Mouse (Mus musculus) lung, embryonic 16.5 days (tissue): ENCODE data around the gene 4930558K02Rik. TPM values are rescaled to one million over a fixed set of nuclear protein-coding genes. Genes with fewer than 3 reads are reported as not detected.

Source experiments
- ATAC-seq: fragments of 200-750 bp; cut with Nextera tagmentation; 2 replicates; pipeline ENCODE4 v1.8.0; 2017; ENCODE audit warnings: low read depth, mild to moderate bottlenecking, moderate library complexity
- H3K27ac ChIP-seq: fragments of 300-500 bp; sonication (generic); 2 replicates; pipeline ENCODE4 v1.5.1; 2014; ENCODE audit warnings: mild to moderate bottlenecking, control low read depth, low read length
- H3K27me3 ChIP-seq: fragments of 300-500 bp; sonication (generic); 2 replicates; pipeline ENCODE4 v1.6.1; 2014; ENCODE audit warnings: low read depth, low read length, mixed read lengths; ENCODE audit not compliant: control insufficient read depth, insufficient read depth
- H3K36me3 ChIP-seq: fragments of 300-500 bp; sonication (generic); 2 replicates; pipeline ENCODE4 v1.6.1; 2014; ENCODE audit warnings: low read length; ENCODE audit not compliant: control insufficient read depth, insufficient read depth
- H3K4me1 ChIP-seq: fragments of 300-500 bp; sonication (generic); replicated peaks from 2 replicates; pipeline ENCODE4 v1.6.1; 2014; ENCODE audit warnings: low read length, mixed read lengths; ENCODE audit not compliant: control insufficient read depth, insufficient read depth
- H3K4me2 ChIP-seq: fragments of 300-500 bp; sonication (generic); 2 replicates; pipeline ENCODE4 v1.6.1; 2014; ENCODE audit warnings: low read depth, low read length, control low read depth
- H3K4me3 ChIP-seq: fragments of 300-500 bp; sonication (generic); 2 replicates; pipeline ENCODE4 v1.5.1; 2014; ENCODE audit warnings: mild to moderate bottlenecking, low read length, control low read depth
- H3K9ac ChIP-seq: fragments of 300-500 bp; sonication (generic); 2 replicates; pipeline ENCODE4 v1.6.1; 2014; ENCODE audit warnings: low read length, control low read depth
- H3K9me3 ChIP-seq: fragments of 300-500 bp; sonication (generic); 2 replicates; pipeline ENCODE4 v1.6.1; 2016; ENCODE audit warnings: low read length; ENCODE audit not compliant: control insufficient read depth
- WGBS: fragments of 180-500 bp; shearing (Covaris S2); extraction: QIAGEN DNeasy Blood & Tissue Kit; methylation state at CpG from one replicate; pipeline ENCODE4 v1.1.7; 2014; 5-methylcytosine and 5-hydroxymethylcytosine counted together
- polyA plus RNA-seq: library from polyadenylated mRNA; unstranded; fragments of >200 nt; fragmentation: Nextera tagmentation; extraction: Ambion mirVana; gene quantifications from 2 replicates; pipeline ENCODE4 v1.2.1, GENCODE M21; 2015

The 4930558K02Rik gene
- not detected in 2 replicates for polyA plus RNA-seq

DNA sequence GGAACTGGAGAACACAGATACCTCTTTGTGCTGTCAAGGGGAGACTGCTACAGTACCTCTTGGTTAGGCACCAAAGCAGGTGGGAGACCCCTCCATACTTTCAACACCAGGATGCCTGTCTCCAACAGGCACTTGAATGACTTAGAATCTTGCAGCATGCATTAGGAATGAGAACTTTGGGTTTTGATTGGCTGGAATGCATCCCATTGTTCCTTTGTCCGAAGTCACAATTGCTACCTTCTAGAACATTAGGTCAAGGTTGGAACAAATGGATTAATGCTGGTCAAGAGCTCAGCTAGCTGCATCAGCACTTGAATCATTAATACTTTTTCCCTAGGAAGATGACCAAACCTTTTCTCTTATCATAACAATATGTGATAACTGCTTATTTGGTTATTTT, at the start of gene 4930558K02Rik:
Gene 4930558K02Rik, minus strand, starts transcription at position 101 of the 400 bp plus-strand sequence.
- WGBS, result 77% methylated on average over 1 of the region's 1 CpGs

DNA sequence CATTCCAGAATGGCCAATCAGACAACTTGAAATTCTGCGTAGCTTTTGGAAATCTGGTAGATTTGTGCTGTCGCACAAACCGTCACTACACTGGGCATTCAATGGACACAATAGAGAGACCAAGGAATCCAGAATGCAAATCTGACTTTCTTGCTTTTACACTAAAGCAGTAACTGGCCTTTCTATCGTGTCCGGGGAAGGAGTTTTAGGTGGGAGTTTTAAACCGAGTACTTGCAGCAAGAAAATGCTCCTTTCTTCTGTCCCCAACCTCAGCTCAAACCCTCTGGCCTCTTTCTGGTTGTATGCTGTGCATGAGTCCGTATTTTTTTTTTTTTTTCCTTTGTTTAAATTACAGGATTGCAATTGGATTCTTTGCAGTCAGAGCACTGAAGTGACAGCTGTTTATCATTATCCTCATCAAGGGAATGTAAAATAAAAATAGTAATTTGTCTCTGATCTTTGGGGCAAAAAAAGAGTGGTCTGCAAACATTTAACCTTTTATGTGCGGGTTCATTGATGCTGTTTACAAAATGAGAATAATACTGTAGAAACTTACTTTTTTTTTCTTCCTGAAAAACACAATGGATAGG, 44.3 kb upstream of the 4930558K02Rik start:
- no peak overlapping the region for H3K9ac ChIP-seq
- peak; percentile 57 for ATAC-seq
- H3K4me1 ChIP-seq, result peaks cover 3% of the 10 kb centered on the region
- H3K27ac ChIP-seq, result peak overlapping the region; percentile 53
- no peak overlapping the region for H3K4me3 ChIP-seq
- no peak overlapping the region for H3K4me2 ChIP-seq
- H3K27me3 ChIP-seq, result no peaks in the 10 kb centered on the region
- no peaks in the 10 kb centered on the region for H3K36me3 ChIP-seq
- no peaks in the 10 kb centered on the region for H3K9me3 ChIP-seq
- WGBS, result 54% methylated on average over 8 of the region's 8 CpGs

More for the DNA sequence above, at the start of gene 4930558K02Rik:
- H3K27me3 ChIP-seq, result no peaks in the 10 kb centered on the region
- H3K4me1 ChIP-seq, result peaks cover 18% of the 10 kb centered on the region
- no peak within 1 kb of the TSS for H3K27ac ChIP-seq
- no peak within 1 kb of the TSS for H3K9ac ChIP-seq
- H3K9me3 ChIP-seq, result no peaks in the 10 kb centered on the region
- ATAC-seq, result no peak
- H3K36me3 ChIP-seq, result no peaks in the 10 kb centered on the region
- no peak within 1 kb of the TSS for H3K4me2 ChIP-seq
- no peak within 1 kb of the TSS for H3K4me3 ChIP-seq

DNA sequence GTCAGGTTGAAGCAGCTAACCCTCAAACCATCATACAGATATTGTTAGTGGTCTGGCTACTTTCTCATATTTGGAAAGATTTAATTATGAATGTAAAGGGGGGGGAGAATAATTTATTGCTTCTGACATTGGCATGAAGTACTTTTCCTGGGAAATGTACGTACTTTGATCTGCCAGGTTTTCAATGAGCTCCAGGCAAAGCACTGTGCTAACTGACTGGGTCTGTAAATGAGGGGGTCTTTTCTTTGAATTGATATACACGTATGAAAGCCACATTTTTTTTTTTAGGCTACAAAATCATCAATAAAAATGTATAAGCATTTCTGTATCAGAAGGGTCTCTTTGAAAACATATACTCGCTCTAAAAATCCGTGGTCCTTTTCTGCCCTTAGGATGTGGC, 41.3 kb upstream of the 4930558K02Rik start:
- no peak for ATAC-seq
- H3K27ac ChIP-seq, result no peak overlapping the region

DNA sequence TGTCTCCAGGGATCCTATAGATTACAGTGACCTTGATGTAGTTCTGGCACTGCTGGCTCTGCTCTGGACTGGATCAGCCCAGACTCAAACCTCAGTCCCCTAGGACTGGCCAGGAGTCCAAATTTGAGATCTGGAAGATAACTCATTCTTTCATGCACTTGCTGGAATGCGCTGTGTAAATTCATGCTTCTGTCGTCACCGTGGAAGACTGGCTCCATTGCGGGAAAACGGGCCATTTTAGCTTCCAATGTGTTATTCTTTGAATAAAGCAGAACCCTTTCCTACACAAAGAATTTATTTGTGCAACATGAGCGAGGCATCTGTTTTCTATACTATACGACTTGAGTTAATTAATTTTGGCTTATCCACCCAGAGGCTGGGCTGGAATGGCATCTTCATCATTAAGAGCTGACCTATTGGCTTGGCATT, 40.9 kb upstream of the 4930558K02Rik start:
- Histone ChIP-seq H3K36me3 (no peaks in the 10 kb centered on the region), H3K9me3 (no peaks in the 10 kb centered on the region), H3K27me3 (no peaks in the 10 kb centered on the region), H3K27ac (no peak overlapping the region), H3K4me2 (no peak overlapping the region), H3K4me1 (peaks cover 31% of the 10 kb centered on the region), H3K9ac (no peak overlapping the region), H3K4me3 (no peak overlapping the region)
- 49% methylated on average over 7 of the region's 7 CpGs for WGBS
- no peak for ATAC-seq

More for the DNA sequence above, 41.3 kb upstream of the 4930558K02Rik start:
- 71% methylated on average over 4 of the region's 4 CpGs for WGBS
- Histone ChIP-seq H3K4me3 (no peak overlapping the region), H3K9me3 (no peaks in the 10 kb centered on the region), H3K9ac (no peak overlapping the region), H3K36me3 (no peaks in the 10 kb centered on the region), H3K4me1 (peaks cover 27% of the 10 kb centered on the region), H3K27me3 (no peaks in the 10 kb centered on the region), H3K4me2 (no peak overlapping the region)

DNA sequence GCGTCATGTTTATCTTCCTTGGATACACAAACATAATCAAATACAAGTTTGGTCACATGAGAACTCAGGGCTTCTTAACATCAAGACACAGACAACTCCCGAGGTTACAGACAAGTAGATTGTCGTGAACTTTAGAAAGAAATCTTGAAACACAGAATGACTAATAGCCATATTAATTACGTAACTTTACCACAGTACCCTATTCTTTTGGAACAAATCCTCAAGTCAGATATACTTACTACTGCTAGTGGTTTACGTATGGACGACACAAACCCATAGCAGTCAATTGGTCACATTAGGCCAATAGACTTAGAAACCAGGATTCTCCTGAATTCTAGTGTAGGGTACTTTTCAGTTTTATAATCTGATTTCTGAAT, 39.2 kb upstream of the 4930558K02Rik start:
- no peaks in the 10 kb centered on the region for H3K36me3 ChIP-seq
- peak overlapping the region; percentile 90 for H3K27ac ChIP-seq
- H3K9me3 ChIP-seq, result no peaks in the 10 kb centered on the region
- 54% methylated on average over 6 of the region's 6 CpGs for WGBS
- H3K4me3 ChIP-seq, result no peak overlapping the region
- no peak overlapping the region for H3K4me2 ChIP-seq
- no peak overlapping the region for H3K9ac ChIP-seq
- no peaks in the 10 kb centered on the region for H3K27me3 ChIP-seq
- no peak for ATAC-seq
- H3K4me1 ChIP-seq, result peaks cover 43% of the 10 kb centered on the region

DNA sequence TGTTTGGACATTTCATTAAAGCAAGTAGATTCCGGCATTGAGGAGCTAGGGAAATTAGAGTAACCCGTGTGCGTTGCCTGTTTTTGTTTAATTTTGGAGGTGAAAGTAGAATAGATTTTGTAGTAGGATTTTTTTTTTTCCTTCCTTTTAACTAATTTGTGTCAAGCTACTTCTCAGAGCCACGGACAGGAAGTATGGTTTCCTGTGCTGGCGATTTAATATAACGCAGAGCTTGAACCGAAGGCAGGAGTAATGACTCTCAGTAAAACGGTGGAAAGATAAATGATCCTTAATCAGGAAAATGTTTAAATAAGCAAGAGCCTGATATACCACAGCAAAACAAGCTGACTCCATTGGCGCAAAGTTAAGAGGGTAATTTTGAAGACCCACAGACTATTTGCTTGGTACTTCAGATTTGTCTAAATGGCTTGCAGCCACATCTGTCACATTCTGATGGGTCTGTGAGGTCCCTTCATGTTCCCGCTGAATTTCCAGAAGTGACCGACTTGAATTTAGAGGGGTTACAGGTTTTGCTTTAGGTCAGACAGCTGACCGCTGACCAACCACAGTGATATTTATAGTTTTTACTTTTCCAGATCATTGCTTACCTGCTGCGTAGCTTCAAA, 38.7 kb upstream of the 4930558K02Rik start:
- Histone ChIP-seq H3K4me2 (peak overlapping the region; percentile 32), H3K27me3 (no peaks in the 10 kb centered on the region), H3K36me3 (no peaks in the 10 kb centered on the region), H3K9me3 (no peaks in the 10 kb centered on the region), H3K27ac (peak overlapping the region; percentile 90), H3K4me1 (peaks cover 47% of the 10 kb centered on the region), H3K9ac (no peak overlapping the region), H3K4me3 (no peak overlapping the region)
- WGBS, result 19% methylated on average over 13 of the region's 13 CpGs
- no peak for ATAC-seq

DNA sequence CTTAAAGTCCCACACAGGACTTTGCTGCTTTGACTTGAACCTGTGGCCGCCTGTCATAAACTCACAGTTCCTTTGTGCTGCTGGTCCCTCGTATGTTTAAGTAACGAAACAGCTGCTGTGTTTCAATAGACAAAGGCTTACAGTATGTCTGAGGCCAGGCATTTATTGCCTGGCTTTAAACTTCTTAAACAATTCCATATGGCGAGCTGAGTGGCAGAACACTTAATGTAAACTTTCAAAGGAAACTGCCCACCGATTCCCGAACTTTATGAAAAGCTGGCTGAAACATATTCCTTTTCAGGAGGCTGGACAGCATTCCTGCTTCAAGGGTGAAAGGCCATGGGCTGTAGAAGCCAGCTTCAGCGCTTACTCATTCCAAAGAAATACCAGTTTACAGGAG, 37.5 kb upstream of the 4930558K02Rik start:
- peaks cover 47% of the 10 kb centered on the region for H3K4me1 ChIP-seq
- no peak overlapping the region for H3K4me3 ChIP-seq
- no peak overlapping the region for H3K9ac ChIP-seq
- H3K4me2 ChIP-seq, result peak overlapping the region; percentile 20; the same call in 1 of the 2 replicates
- WGBS, result 8% methylated on average over 7 of the region's 7 CpGs
- H3K27me3 ChIP-seq, result no peaks in the 10 kb centered on the region
- peak; percentile 85 for ATAC-seq
- H3K36me3 ChIP-seq, result no peaks in the 10 kb centered on the region
- H3K27ac ChIP-seq, result peak overlapping the region; percentile 90
- H3K9me3 ChIP-seq, result no peaks in the 10 kb centered on the region

DNA sequence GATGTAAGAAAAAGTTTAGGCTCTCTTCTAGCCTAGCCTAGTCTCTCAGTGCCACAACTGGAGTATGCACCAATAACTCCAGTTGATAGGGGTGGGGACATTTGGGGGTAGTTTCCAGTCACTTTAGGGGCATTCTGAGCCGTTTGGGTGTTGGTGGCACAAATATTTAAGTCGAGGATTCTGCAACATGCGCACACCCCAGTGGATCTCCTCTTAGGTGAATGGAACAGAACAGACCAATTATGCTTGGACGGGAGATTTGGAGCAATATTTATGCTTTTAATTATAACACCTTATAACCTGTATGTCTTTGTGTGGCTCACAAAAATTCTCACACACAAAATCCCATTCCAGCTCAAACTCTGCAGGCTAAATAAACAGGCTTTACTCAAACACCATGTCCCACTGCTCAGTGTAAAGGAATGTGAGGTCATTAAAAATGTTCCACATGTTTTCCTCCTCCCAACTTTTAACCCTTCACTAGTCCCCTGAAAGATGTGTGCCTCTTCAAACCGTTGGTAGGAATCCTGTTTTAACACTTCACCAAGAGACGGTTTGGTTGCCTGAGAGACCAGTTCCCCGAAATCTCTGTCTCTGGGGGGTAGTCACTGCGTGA, 35.9 kb upstream of the 4930558K02Rik start:
- H3K4me1 ChIP-seq, result peaks cover 48% of the 10 kb centered on the region
- H3K4me3 ChIP-seq, result no peak overlapping the region
- H3K27ac ChIP-seq, result peak overlapping the region; percentile 64
- no peak overlapping the region for H3K4me2 ChIP-seq
- no peak overlapping the region for H3K9ac ChIP-seq
- H3K9me3 ChIP-seq, result no peaks in the 10 kb centered on the region
- no peaks in the 10 kb centered on the region for H3K36me3 ChIP-seq
- no peaks in the 10 kb centered on the region for H3K27me3 ChIP-seq
- ATAC-seq, result peak; percentile 52; the same call in 1 of the 2 replicates
- 27% methylated on average over 8 of the region's 8 CpGs for WGBS

DNA sequence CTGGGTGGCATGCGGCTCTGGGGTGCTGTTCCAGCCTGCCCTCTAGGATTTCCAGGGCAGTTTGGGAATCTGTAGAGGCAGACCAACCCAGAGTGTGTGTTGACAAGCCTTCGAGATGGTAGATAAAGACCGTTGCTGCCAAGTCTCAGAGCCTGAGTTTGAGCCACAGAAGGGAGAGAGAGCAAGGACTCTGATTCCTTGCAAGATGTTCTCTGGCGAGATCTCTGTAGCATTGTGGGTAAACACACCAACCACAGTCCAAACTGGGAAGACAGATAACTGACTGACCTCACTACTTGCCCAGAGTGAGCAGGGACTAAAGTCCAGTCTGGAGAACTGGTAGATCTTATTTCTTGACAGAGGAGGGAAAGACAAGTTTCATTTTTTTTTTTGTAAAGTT, 34.1 kb upstream of the 4930558K02Rik start:
- H3K4me1 ChIP-seq, result peaks cover 54% of the 10 kb centered on the region
- ATAC-seq, result no peak
- no peaks in the 10 kb centered on the region for H3K27me3 ChIP-seq
- H3K36me3 ChIP-seq, result no peaks in the 10 kb centered on the region
- H3K9ac ChIP-seq, result no peak overlapping the region
- WGBS, result 33% methylated on average over 4 of the region's 4 CpGs
- H3K9me3 ChIP-seq, result no peaks in the 10 kb centered on the region
- no peak overlapping the region for H3K4me2 ChIP-seq
- H3K4me3 ChIP-seq, result no peak overlapping the region
- peak overlapping the region; percentile 36 for H3K27ac ChIP-seq
